Mouse (Mus musculus) cerebellum, adult 18-20 months (tissue): ENCODE measurements around the gene Vps41.

ENCODE experiments used
- DNase-seq, 2 experiments: peaks; one replicate each; pipeline ENCODE4 v3.0.0; 2021

Vps41 gene

GRCm38 (mm10) chr13:18794454-18794853, 77.4 kb downstream of the Vps41 start:
- no peak for DNase-seq

DNA sequence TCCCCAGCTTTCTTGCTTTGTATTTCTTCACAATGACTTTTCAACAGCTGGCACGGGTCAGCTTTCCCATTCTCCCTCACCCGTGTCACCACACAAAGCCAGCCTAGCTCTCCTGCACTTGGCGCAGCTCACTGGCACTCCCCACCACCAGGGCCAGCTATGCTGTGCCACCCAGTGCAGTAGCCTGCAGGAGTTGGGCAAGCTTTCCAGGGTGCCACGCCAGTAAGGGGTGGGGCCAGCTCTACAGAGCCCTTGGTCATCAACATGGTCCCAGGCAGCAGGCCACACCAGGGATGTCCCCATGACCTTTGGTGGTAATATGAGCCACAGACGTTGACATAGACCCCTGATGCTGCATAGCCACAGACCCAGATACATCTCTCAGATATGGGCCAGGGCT, 80.5 kb downstream of the Vps41 start:
- no peak for DNase-seq

DNA sequence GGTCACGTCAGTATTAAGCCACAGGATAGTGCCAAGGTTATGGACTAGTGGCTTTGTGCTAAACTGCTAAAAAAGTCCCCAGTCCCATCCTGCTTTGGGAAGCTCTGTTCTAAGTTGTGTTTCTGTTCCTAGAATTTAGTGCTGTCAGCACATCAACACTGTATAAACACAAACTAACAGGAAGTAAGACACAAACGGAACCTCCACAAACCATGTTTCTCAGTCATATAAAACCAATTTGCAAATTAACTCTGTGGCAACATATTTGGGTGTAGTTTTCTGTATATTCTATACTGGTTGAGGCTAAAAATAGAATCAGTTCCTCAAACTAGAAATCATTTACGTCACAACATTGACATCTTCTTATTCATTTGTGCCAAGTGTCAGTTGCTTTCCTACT, 83.3 kb downstream of the Vps41 start:
- no peak for DNase-seq

DNA sequence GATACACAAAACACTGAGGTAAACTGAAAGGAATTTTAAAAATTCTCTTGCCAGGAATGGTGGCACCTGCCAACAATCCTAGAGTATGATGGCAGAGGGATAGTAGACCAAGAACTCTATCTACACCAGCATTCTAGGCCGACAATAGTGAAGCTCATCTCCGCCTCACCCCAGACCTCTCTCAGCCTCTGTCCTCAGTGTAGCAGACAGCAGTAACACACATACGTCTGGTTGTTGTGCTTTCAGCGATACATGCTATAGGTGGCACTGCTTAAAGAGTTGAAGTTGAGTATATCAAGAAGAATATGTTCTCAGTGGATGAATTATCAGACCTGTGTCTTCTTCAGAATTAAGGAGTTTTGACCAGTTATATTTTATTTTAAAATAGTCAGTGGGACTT, 92.4 kb downstream of the Vps41 start:
- DNase-seq = no peak

DNA sequence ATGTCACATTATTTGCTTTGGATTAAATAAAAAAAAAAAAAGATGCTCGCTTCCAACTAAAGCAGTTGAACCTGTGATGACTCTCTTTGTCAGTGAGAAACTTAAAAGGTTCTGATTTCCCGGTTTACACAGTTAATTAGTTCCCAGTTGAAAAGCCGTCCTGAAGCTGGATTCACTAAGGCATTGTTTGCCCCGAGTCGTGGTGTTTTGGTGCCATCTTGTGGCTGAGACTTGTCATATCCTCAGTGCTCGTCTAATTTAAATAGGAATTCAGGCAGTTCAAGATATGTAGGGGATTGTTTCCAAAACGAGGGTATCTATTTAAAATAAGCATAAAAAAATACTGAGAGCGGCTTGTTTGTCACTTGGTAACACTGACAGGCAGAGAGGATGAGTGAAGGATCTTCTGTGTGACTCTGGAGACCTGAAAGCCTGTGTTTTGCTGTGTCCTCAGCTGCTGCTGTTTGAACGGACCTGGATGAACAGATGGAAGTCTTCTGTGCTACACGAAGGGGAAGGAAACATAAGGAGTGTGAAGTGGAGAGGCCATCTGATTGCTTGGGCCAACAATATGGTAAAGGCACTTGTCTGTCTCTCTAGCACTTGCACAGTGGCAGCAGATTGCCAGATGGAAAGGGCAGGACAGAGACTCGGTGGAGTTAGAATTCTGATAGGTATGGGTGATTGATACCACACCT, 93.0 kb downstream of the Vps41 start:
- peak; percentile 56 to 69 for DNase-seq

DNA sequence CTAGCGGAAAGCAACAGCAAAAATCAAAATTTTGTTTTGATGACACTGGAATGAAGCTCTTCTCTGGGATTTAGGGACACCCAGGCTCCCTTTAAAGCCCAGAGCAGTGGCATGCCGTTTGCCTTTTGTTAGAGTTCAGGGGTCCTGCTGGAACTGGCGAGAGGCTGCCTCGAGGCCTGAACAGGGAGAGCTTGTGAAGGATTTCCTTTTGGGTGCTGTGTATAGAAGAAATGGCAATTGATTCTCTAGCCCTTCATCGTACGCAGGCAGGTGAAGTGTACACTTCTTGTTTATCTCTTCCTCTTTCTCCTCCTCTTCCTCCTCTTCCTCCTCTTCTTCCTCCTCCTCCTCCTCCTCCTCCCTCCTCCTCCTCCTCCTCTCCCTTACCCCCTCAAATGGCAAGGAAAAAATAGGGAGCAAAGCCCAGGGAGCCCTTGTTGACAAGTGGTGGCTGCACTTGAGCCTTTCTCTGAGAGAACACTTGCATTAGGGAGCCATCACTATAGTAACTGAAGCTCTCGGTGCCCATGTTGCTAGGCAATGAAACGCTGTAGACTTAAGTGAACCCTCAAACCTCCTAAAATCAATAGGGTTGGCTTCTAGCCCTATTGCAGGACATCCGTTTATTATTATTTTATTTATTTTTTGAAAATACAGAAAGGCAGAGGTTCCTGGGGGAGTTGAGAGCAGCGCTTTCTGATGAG, 107.5 kb downstream of the Vps41 start:
- DNase-seq = no peak

GRCm38 (mm10) chr13:18827029-18827428, 109.9 kb downstream of the Vps41 start:
- no peak for DNase-seq

- no peak for DNase-seq
These were observed 113.4 kb downstream of the Vps41 start for GRCm38 (mm10) chr13:18830486-18830885.

DNA sequence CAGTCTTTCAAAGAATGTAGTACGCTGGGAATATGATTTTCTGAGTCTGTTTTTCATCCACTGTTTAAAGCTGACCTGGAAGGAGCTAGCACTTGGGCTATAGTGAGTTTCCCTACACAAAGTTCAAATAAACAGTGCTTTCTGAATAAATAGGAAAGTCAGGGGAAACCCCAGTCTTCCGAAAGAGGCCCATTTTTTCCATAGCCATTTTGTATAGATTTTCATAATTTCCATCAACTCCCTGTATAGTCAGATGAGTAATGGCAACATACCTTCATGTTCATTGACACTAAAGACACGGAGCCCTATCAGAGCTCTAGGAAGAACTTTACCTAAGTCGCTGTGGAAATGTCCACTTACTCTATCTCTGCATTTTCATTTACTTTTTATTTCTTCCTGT, 122.1 kb downstream of the Vps41 start:
- DNase-seq = no peak

- DNase-seq = no peak
These were observed 123.3 kb downstream of the Vps41 start for GRCm38 (mm10) chr13:18840366-18840765.

- no peak for DNase-seq
These were observed 123.9 kb downstream of the Vps41 start for GRCm38 (mm10) chr13:18841019-18841418.

GRCm38 (mm10) chr13:18841752-18842282, 124.7 kb downstream of the Vps41 start:
- DNase-seq = no peak

GRCm38 (mm10) chr13:18842556-18842955, 125.5 kb downstream of the Vps41 start:
- DNase-seq = no peak

DNA sequence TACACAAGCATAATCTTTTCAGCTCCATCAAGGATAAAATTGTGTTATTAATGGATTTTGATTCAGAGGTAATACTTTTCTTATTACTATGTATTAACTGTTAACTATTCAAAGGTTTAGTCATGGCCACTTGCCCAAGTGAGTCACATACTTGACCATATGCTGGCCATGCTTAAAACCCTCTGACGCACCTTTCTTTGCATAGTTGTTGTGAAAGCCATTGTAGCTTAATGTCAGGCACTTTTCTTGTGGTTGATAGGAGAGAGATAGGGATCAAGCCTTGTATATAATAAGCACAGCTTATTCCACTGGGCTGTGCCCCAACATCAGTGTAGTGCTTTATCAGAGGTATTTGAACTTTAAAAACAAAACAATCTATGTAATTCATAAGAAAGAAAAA, 126.5 kb downstream of the Vps41 start:
- DNase-seq = no peak

DNA sequence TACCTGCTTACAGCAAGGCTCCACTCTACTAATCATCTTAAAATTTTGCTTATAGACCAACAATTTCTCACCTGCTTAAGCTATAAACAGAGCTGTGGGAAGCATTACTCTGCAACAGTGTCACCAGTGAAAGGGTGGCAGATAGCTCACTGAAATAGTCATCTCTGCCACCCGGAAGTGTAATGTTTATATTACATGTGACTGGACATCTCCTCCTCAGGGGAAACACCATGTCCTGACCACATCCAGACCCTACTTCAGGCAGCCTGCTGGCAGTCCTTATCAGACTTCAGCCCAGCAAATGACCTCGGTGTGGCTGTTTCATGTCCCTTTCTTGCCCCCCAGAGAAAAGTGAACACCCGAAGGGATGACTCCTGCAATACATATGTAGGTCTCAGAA, 130.3 kb downstream of the Vps41 start:
- DNase-seq = no peak

GRCm38 (mm10) chr13:18849563-18849962, 132.5 kb downstream of the Vps41 start:
- no peak for DNase-seq

DNA sequence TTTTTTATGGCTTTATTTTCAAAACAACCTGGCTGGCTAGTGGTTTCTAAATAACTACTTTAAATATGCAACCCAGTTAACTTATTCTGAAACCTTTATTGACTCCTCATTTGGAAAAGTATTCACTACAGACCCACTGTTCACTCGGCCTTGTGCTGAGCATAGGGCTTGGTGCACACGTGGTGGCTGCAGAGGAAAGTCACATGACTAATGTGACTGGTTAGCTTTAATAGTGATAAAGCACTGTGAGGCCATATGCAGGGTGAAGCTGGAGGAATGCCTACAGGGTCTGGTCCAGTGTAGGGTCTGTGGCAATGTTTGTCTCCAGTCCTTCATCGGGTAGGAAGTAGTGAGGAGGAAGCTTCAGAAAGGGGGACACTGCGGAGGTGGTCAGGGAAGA, 134.1 kb downstream of the Vps41 start:
- DNase-seq = no peak

DNA sequence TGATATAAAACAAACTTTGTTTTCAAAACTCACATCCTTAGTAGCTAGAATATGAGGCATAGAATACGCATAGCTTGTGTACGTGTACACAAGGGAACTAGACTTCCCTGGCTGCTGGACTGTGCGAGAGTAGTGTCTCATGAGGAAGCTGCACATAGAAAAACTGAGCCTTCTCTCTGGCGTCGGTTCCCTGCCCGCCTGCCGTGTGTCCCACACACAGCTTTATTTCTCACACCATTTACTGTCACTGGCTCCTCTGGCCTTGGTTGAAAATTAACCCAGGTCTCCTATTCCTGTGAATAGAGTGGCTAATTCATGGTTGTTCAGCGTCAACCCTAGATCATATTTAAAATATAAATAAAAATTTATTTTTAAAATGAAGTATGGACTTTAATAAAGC, 135.6 kb downstream of the Vps41 start:
- no peak for DNase-seq

DNA sequence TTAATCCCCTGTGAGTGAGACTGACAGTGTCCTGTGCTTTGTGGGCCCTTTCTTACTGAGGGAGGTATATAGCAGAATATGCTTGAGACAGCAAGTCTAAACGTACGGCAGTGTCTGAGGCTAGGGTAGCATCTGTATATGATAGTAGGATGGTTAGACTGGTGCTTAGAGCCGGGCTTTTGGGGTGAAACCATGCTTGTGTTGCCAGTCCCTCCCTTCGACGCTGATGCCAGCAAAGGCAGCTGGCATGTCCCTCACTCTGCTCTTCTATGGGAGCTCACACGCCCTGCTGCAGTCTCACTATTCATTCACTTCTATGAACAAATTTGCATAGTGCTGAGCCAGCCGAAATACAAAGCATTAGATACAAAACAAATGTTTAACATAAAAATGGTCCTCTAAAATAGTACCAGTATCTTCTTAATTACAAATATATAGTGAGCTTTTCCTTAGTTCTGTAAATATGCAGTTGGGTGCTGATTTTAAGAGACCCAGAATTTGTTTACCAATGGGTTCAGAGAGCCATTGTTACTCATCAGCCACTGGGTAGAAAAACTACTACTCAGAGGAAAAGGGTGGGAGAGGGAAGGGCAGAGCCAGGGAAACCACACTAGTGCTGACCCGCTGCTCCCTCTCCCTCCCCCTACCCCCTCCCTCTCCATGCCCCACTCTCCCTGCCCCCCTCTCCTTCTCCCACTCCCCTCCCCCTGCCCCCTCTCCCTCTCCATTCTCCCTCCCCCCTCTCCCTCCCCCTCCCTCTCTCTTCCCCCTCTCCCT, 139.1 kb downstream of the Vps41 start:
- no peak for DNase-seq

DNA sequence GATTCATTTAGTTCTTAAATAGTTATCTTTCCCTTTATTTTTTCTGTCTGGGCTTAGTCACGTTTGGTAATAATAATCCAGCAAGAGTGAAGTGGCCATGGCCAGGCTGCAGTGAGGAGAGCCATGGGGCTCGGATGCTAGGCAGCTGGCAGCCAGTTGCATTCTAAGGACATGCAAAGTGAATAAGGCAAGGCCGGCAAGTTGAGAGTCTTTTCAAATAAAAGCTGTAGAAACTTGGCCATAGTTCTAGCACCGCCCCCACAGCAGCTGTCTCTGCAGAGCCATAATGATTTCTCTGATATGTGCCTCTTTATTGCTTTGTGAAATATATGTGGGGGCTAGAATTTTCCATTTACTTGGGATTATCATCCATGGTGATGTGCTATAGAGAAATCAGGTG, 141.1 kb downstream of the Vps41 start:
- DNase-seq = no peak

DNA sequence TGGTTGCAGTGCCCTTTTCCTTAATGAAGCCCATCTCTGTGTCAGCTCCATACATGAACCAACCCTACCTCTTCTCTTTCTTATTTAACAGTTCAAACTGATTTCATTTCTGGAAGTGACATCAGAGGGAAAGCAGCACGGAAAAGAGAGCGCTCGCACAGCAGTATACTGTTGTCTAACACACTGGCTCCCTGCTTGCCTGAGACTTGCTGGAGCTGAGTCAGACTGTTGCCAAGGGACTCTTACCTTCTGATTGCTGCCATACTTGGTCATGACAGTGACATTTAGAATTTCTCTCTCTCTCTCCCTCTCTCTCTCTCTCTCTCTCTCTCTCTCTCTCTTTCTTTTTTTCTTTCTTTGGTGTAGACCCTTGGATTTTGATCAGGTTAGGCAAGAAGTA, 142.3 kb downstream of the Vps41 start:
- DNase-seq = no peak

- DNase-seq = peak; percentile 45 to 47
These were observed 151.0 kb downstream of the Vps41 start for GRCm38 (mm10) chr13:18868030-18868490.

DNA sequence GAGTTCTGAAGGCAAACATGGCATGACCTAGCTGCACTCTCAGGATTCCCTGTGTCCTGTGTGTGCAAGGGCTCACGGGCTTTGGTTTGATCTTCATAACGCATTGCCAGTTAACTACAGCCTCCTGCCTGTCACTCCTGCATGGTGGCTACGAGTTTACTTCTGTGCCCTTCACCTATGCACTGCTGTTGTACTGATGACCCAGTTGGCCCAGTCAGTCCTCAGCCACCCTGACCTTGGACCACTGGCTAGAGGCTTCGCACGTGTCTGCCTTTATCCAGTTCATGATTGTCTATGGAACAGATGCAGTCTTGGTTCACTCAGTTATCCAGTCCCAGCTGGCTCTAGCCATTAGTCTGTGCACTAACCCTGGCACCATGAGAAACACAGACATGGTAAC, 151.7 kb downstream of the Vps41 start:
- DNase-seq = no peak

- DNase-seq = no peak
These were observed 158.2 kb downstream of the Vps41 start for GRCm38 (mm10) chr13:18875321-18875720.
